Mouse (Mus musculus): ENCODE results near the gene Reep1.

GRCm38 (mm10) chr6:71751602-71752001, 44.2 kb downstream of the Reep1 start:
- TF ChIP-seq EP300 (optimal IDR thresholded peaks at IDR 0.05) (no peak), CTCF (IDR thresholded peaks at IDR 0.05; ENCODE audit: low read depth) (no peak)
